1 mouse cellular context compared by ENCODE assay signal in genomic region chr4:117140613-117141012, GRCm38 (mm10).
TF ChIP-seq lines count a peak whose summit lies in the region.

No protein-coding gene starts in this region.

TF ChIP-seq in MEL, 35 proteins besides CTCF, POLR2A, EP300 and RAD21:
- no peak for TF ChIP-seq GABPA (IDR thresholded peaks at IDR 0.05; ENCODE audit: low read depth, low read length)
- no peak for TF ChIP-seq TCF12 (IDR thresholded peaks at IDR 0.05; ENCODE audit: low read depth, low read length)
- no peak for TF ChIP-seq MEF2A (IDR thresholded peaks at IDR 0.05; ENCODE audit: extremely low read depth, insufficient replicate concordance, low read depth, low read length, poor library complexity, severe bottlenecking)
- peak; percentile 47 for TF ChIP-seq ZNF384 (IDR thresholded peaks at IDR 0.05; ENCODE audit: low read depth, low read length)
- TF ChIP-seq SMC3 (IDR thresholded peaks at IDR 0.05; ENCODE audit: low read depth, low read length), result peak; percentile 35; the same call in 1 of the 2 replicates
- TF ChIP-seq USF2 (IDR thresholded peaks at IDR 0.05; ENCODE audit: borderline replicate concordance in 1 of 2, insufficient read depth in 1 of 2, low read depth in 1 of 2, low read length in 2 of 2), result no peak
- peak; percentile 28 for TF ChIP-seq ZC3H11A (IDR thresholded peaks at IDR 0.05; ENCODE audit: low read depth, low read length)
- no peak for TF ChIP-seq GATA1 (IDR thresholded peaks at IDR 0.05; ENCODE audit: low read depth, low read length)
